Mouse (Mus musculus): ENCODE data around the gene Ncor2.

The Ncor2 gene

DNA sequence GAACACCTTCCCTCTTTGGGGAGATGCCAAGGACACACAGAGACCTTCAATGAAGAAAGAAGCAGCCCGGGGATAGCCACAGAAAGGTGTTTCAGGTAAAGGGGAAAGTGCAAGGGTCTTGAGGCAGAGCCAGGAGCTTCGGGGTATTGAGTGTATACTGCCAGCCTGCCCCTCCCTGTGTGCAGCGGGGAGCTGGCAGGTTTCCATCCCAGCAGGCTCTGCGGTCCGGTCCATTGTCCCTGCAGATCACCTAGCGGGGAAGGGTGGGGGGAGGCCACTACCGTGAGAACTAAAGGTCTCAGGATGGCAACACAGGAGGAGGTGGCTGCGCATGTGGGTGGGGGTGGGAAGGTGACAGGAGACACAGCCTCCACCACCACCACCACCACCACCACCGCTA lies 12.6 kb upstream of the Ncor2 start:
- DNase-seq (ENCODE audit: low read depth) = no peak

DNA sequence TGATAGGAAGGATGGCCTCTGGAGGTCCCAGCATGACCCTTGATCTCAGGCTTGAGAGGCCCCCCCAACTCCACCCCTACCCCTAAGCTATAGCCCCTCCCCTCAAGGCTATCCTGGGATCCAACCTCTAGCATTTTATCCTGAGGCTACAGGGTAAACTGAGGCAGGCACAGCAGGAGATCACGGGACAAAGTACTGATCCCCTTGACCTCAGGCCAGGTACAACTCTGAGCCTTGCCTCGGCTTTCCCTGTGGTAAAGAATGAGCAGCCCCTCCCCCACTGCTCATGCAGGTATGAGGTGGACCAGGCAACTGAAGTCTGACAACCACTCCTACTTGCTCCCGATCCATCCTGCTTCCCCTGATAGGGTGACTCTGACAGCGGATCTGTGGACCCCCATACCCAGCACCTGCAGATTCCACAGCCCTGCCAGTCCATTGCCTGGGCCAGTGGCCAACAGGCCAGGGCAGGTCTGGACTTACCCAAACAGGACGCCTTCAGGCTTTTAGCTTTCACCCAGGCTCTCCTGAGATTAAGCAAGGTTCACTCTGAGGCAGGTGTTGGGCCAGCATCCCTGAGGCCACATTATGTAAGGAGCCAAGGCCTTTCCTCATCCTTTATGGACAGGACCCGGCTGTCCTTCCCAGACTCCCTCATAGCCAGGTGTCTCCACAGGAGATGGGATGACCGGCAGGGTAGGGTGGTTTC lies 11.2 kb upstream of the Ncor2 start:
- DNase-seq (ENCODE audit: low read depth) = no peak

DNA sequence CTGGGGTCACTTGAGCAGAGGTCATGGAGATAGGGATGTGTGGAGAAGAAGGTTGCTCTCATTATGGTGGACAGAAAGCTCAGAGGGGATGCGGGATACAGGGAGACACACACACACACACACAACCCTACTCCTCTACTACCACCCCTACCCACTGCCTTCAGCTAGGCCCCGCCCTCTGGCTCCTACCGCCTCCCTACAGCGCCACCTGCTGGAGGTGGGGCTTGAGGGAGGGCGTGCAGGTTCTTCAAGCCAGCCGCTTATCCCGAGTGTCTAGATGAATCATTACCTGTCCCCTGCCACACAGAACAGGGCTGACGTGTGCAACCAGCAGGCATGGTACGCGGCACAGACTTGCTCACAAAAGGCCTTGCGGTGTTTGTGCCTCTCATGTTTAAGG lies 10.6 kb upstream of the Ncor2 start:
- DNase-seq (ENCODE audit: low read depth) = peak; percentile 67

DNA sequence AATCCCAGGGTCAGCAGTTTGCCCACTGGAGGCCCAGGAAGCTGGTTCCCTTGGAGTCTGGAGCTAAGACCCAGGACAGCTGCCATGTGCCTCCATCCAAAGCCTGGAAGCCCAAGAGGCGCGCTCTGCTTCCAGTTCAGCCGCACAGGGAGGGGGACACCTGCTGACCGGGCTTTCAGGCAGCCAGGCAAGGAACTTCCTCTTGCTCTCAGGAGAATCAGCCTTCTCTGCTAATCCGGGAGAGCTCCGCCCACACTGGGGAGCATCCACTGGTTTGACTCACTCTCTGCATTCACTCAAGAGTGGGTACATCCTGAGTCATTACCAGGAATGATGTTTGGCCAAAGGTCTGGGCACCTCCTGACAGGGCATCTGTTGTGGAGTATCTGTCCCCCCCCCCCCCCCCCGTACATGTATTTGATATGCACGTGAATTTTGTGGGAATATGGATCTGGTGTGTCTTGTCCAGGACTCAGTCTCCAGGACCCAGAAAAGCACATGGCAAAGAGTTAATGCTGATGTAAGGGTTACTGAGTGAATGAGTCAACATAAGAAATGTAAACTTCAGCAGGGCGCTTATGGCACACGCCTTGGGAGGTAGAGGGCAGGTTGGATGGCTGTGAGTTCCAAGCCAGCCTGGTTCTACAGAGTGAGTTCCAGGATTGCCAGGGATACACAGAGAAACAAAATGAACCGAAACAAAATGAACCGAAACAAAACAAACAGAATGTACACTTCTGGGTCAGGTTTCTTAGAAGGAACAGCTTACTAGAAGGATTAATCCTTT lies 10.0 kb upstream of the Ncor2 start:
- no peak for DNase-seq (ENCODE audit: low read depth)

DNA sequence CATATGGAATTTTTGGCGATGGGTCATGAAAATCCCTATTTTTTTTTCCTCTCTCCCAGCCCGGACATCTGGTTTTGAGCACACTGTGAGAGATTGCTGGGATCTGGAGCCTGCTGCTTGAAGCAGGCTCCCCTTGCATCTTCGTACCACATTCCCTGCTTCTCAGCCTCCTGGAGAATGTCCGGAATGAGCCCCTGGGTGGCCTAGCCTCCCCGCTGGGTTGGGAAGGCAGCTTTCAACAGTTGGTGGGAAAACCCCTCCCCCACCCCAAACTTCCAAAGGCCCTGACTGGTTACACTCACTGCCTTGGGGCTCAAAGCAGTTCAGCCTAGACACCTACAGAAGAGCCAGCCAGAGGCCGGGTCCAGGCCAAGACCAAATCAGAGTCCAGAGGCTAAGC lies 5.8 kb upstream of the Ncor2 start:
- no peak for DNase-seq (ENCODE audit: low read depth)

DNA sequence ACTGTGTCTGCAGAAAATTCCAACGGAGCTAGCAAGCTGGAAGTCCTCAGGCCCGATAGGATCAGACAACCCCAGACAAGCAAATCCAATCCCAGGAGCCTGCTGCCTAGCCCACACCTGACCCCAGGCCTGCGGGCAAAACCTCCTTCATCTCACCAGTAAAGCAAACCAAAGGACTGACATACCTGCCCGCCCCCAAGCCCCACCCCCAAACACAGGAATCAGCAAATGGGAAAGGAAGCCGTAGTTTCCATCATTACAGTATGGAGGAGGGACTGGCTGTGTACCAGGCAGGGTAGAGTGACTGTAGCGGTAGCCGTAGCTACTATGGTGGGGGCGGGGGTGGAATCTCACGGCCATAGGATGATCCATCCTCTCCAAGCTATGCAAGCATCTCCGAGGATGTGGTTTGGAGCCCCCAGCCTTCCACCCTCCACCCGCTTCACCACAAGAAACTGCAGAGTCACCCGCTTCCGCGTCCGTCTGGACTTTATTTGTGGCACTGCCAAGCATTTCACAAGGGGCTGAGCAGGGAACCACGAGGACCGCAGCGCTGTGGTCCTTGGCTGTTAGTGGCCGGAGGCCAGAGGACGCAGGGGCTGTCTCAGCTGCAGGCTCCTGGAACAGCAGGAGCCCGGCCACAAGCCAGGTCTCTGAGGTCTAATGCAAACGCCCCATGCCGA lies 4.4 kb upstream of the Ncor2 start:
- DNase-seq (ENCODE audit: low read depth) = no peak

DNA sequence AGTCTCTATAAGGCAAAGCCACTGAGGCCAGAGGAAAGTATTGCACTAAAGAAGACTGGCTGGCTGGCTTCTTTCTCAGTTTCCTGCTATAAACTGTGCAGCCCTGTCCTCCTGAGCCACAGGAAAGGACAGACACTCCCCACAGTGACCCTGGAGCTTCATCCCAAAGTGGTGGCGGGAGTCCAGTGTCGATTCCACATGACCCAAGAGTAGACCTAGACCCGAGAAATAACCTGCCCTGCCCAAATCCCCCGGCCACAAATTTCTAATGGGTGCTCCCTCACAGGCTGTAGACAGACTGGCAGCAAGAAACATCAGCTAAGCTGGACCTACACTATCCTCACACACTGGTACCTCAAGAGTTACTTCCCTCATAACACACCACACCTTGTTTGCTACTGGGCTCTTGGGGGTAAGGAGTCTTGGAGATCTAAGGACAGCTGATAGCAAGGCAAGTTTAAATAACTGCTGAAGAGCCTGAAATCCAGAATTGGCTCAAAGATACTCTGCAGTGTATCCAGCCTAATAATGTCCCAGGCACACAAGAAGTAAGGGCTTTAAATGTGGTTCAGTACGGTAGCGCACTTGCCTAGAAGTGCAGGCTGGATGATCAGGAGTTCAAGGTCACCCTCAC lies 1.7 kb upstream of the Ncor2 start:
- DNase-seq (ENCODE audit: low read depth) = no peak

DNA sequence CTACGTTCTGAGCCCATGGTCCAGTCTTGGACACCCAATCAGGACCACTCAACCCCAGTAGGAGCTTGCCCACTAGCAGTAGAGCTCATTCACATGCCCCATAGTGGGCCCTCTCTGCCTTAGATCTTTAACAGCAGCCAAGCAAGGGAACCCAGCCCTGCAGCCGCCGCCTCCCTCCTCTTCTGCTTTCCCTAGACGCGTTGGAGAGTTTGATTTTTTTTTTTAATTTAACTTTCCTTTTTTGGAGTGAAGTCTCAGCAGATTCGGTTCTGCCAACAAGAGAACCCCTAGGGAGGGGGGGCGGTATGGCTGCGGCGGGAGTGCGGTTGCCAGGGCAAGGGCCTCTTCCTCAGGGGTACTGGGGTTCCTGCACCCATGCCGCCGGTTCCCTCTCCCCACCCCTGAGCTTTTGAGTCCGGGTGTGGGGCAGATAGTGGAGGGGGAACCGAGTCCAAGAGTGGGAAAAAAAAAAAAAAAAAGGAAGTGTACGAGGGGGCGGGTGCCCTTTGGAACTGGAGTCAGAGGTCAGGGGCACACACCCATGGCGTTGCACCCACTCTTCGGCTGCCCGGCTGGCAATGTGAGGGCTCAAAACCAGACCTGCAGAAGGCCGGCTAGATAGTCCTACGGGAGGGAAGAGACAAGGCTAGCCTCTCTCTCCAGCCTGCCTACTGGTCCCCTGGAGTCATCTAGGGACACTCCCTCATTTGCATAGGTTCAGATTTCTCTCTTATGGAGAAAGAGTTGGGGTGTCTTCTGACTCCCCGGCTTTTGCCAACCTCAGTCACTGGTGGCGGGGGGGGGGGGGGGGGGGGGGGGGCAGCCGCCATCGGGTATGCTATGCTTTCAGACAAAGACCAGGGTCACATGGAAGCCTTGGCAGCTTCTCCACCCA lies 963 bp upstream of the Ncor2 start:
- DNase-seq (ENCODE audit: low read depth) = no peak

DNA sequence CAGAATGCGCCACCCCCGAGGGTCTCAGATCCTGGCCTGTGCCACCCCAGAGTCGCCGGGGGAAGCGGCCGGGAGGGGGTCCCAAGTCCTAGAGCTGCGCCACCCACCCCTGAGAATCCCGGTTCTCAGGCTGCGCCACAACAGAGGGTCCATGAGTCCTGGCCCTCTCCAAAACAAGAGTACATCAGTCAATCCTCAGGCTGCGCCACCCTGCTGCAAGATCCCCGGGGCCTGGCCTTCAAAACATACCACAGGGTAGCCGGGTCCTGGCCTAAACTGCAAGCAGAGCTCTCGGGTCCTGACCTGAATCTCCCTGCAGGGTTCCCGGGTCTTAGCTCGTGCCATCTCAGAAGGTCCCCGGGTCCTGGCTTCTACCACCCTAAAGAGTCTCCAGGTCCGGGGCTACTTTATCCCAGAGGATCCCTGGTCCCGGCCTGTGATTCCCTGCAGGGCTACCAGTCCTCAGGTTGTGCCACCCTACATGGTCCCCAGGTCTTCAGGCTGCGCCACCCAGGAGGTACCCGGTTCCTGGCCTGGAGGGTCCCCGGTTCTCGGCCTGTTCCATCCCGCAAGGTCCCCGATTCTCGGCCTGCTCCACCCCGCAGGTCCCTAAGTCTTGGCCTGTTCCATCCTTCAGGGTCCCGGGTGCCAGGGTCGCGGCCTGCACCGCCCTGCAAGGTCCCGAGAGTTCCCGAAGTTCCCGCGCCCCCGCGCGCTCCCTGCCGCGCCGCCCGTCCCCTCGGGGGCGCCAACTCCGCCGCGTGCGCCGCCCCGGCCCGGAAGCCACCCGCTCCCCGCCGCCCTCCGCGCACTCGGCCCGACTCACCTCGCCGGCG lies 630 bp downstream of the Ncor2 start:
- DNase-seq (ENCODE audit: low read depth) = peak; percentile 46

DNA sequence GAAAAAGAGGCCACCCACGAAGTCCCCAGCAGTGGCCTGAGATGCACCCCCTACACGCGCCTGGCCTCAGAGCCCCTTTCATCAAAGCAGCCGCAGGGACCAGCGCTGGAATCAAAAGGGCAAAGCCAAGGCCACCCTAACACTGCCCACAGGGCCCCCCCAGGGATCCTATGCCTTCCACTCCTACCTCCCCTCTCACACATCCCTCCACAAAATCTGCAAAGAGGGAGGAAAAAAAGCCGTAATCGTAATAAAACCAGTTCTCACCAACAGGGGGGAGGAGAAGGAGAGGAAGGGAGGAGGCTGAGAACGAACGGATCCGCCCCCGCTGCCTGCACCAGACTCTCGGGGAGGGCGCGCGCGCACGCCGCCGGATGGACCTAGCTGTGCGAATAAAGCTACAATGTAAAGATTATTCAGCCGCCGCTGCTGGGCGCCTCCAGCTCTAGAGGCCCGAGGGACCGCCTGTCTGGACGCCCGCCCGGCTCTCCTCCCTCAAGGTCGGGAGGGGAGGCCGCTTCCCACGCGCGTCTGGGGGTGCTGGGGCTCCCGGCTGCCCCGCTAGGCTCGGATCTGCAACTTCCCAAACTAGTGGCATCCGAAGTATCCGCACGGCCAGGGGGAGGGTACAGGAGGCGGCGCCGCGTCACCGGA lies 1.4 kb downstream of the Ncor2 start:
- peak; percentile 80 for DNase-seq (ENCODE audit: low read depth)

DNA sequence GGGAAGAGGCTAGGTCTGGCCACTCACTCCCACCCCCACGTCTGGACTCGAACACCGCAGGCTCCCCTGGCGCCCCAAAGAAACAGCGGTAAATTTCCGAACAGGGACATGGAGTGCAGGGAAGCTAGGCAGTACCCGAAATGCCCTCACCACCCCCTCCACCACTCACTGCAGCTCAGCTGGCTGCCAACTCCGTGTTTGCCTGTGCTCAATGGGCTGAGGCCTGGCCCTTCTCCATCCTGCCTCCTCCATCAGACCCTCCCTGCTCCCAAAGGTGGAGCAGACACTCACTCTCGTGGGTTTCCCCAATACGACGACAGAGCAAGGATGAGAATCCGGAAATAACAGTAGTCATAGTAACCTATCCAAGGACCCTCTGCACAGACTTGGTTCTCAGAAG lies 2.2 kb downstream of the Ncor2 start:
- no peak for DNase-seq (ENCODE audit: low read depth)

DNA sequence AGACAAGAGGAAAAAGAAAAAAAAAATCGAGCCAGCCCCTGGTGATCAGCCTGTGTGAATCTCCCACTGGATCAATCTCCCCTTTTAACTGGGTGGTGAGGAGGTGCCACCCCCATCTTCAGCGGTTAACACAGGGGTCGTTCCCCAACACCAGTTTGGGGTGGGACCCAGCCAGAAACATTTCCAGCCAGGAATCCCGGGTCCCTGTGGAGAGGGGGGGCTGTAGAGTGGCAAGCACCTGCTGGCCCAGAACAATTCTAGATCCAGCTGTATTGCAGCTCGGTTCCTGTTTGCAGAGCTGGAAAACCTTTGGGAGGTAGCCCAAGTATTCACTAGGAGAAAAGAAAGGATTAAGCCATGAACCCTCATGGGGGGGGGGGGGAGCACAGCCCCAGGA lies 2.7 kb downstream of the Ncor2 start:
- no peak for DNase-seq (ENCODE audit: low read depth)

DNA sequence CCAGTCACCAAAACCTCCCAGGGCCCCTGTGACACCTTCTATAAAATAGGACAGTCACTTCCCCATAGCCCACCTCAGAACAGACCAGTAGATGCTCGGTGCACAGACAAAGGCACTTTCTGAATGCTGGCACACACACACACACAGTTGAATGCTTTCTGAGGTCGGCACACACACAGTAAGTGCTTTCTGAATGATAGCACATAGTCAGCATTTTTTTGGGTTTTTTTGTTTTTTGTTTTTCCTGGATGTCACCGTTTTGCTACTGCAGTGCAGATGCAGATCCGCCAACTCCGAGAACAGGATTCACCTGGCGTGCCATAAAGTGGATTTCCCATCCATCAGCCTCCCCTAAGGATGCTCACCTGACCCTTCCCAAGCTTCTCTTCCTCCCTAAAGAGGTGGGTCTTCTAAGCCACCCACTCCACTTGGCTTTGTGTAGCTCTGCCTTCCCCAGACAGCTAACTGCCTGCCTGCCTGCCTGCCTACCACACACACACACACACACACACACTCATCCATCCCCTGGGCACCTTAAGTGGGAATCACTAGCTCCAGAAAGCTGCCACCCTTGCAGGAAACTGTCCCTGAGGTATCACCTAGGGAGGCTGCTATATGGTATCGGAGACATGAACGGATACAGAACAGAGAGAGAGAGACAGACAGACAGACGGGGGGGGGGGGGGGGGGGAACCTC lies 3.2 kb downstream of the Ncor2 start:
- DNase-seq (ENCODE audit: low read depth) = no peak

DNA sequence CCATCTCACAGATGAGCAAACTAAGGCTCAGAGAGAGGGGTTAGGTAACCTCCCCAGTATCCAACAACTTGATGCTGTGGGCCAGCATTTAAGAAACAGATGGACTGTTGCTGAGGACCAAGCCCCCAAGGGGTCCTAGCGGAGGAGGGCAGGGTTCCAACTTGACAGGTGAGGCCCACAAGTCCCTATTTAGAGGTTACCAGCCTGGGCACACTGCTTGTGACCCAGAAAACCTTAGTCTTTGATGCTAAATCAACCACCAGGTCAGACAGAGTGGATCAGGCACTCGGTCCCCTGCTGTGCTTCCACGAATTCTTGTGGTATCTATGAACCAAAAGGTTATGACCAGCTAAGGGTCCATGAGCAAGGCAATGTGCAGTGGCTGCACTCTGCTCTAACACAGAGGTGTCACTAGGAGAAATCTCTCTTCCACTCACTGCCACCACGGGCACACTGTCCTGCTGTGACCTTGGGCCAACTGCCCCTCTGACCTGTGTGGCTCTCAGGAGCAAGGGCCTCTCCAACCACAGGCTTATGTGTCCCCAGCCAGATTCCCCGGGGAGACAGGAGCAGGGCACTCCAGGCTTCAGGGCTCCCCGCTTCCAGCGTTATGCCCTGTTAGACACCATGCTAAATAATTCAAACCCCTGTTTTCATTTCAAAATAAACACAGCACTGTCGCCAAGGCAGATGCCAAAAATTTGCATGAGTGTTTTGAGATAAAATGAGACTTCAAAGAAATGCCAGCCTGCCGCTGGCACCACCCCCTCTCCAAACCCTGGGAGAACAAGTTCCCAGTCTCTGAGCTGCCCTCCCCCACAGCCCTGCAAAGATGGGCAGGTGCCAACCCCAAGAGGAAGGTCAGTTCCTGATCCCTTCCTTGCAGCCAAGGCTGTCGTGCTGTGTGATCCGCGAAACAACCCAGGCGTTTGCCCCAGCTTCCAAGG lies 4.0 kb downstream of the Ncor2 start:
- DNase-seq (ENCODE audit: low read depth) = no peak

DNA sequence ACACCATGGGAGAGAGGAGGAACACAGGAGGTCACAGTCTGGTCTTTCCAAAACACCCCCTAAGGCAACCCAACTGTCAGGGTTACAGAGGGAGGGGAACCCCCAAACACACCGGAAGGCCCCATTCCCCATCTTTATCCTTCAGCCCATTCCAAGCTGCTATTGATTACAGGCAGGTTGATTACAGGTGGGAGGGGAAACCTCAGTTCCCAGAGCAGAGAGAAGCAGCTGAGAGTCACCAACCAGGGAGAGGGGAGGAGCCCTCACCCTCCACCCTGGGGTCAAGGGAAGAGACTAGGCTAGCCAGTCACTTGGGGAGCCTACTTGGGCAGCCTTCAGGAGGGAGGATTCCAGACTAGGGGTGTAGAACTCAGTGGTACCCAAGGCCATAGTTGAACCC lies 5.2 kb downstream of the Ncor2 start:
- DNase-seq (ENCODE audit: low read depth) = no peak

DNA sequence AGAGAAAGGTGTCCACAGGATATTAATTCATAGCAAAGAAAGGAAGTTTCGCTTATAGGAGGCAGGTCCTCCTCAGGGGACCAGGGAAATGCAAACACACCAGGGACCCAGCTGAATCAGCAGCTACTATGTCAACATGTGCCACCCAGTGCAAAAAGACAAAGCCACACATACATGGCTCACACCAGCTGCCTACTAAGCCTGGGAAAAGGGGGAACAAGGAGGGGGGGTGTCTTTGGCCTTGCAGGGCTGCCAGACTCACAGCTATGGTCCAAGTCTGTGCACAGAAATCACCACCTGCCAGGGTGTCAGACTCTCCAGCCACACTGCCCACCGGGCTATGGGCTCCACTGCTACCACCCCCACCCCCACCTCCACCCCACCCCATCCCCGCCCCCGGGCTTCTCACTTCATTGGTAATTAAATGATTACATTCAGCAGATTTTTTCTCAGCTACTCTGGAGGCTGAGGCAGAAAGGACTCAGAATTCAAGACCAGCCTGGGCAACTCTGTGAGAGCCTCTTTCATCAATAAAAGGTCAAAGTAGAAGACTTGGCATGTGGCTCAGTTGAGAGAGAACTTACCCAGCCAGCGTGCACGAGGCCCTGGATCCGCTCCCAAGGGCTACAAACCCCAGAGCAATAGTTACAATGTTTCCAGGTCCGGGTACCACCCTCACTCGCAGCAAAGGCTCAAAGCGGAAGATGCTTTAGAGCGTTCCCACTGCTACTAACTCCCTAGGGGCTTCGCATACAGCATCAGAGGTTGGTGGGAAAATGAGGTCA lies 6.0 kb downstream of the Ncor2 start:
- no peak for DNase-seq (ENCODE audit: low read depth)

DNA sequence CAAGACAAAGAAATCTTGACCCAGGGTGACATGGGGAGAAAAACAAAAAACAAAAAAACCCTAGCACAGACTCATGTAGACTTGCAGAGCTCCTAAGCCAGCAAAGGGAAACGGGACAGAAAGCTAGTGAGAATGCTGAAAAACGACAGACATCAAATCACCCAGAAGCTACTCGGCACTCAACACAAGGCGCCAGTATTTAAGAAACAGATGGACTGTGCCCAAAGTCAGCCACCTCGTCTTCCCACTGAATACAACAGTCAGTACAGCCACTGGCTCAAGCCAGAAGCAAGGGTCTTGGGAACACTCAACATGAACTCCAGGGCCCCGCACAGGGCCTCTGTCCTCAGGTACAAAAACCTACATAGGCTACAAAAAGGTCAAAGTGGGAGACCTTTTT lies 7.8 kb downstream of the Ncor2 start:
- no peak for DNase-seq (ENCODE audit: low read depth)
